Mouse (Mus musculus) erythroblast, adult 5-6 weeks (primary cell): Measurements from ENCODE around the gene Tubd1. TPM values are rescaled to one million over a fixed set of nuclear protein-coding genes. Genes with fewer than 3 reads are reported as not detected.

Source experiments
- total RNA-seq, 2 experiments: library from RNA; stranded (forward) in 1 of 2; stranded (reverse) in 1 of 2; fragments of 150-400 nt in 1 of 2; fragments of 200-764, 138-1000 nt in 1 of 2; gene quantifications; 2 replicates each; pipeline versions ENCODE4 v1.2.3 to v1.2.4; 2015 to 2017; ENCODE audit warnings: low replicate concordance in 2 of 2

The Tubd1 gene
- total RNA-seq, 2 experiments from 2014 or later: 0.77 to 2.6 TPM

Other genes starting within 250 kb of the Tubd1 start
- 62.1 and 79.6 TPM in 2 replicates for gene Med13, start 187.4 kb upstream of the Tubd1 start, total RNA-seq (2015; ENCODE audit: low replicate concordance)
- gene Med13, start 187.4 kb upstream of the Tubd1 start, total RNA-seq (2017; ENCODE audit: low replicate concordance): 112 and 120 TPM in 2 replicates
- gene Rnft1, start 60.3 kb upstream of the Tubd1 start, total RNA-seq (2015; ENCODE audit: low replicate concordance): 1.3 and 1.7 TPM in 2 replicates
- gene Rnft1, start 60.3 kb upstream of the Tubd1 start, total RNA-seq (2017; ENCODE audit: low replicate concordance): 2.3 and 2.8 TPM in 2 replicates
- 7.5 and 12.7 TPM in 2 replicates for gene Rps6kb1, start 186 bp upstream of the Tubd1 start, total RNA-seq (2015; ENCODE audit: low replicate concordance)
- gene Rps6kb1, start 186 bp upstream of the Tubd1 start, total RNA-seq (2017; ENCODE audit: low replicate concordance): 20.2 and 24.7 TPM in 2 replicates
- 170 and 241 TPM in 2 replicates for gene Vmp1, start 138.8 kb downstream of the Tubd1 start, total RNA-seq (2015; ENCODE audit: low replicate concordance)
- 162 and 218 TPM in 2 replicates for gene Vmp1, start 138.8 kb downstream of the Tubd1 start, total RNA-seq (2017; ENCODE audit: low replicate concordance)
- gene Ptrh2, start 139.0 kb downstream of the Tubd1 start, total RNA-seq (2015; ENCODE audit: low replicate concordance): 6.9 and 8.8 TPM in 2 replicates
- gene Ptrh2, start 139.0 kb downstream of the Tubd1 start, total RNA-seq (2017; ENCODE audit: low replicate concordance): 9.5 TPM in 2 replicates
- 232 and 330 TPM in 2 replicates for gene Cltc, start 212.6 kb downstream of the Tubd1 start, total RNA-seq (2015; ENCODE audit: low replicate concordance)
- gene Cltc, start 212.6 kb downstream of the Tubd1 start, total RNA-seq (2017; ENCODE audit: low replicate concordance): 190 and 199 TPM in 2 replicates